Mouse (Mus musculus) kidney, adult 11 months (tissue): ENCODE measurements around the gene Cs.

ENCODE experiments used
- DNase-seq: peaks from one replicate; pipeline ENCODE4 v3.0.0; 2022

The Cs gene

DNA sequence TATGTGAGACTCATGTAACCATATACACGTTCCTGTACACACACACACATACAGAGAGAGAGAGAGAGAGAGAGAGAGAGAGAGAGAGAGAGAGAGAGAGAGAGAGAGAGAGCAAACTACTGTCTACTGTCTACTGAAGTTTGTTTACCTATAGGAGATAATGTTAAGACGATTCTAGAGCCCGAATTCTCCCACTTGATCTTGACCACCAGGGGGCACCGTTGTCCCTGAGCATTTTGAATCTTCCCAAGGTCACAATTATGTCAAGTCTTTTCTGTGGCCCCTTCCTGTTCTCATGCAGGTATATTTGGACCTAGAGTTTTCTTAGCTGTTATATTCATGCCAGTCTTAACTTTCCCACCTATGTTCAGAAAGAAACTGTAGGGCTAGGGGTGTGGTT is 2.0 kb upstream of the Cs start:
- peak; percentile 56 for DNase-seq

DNA sequence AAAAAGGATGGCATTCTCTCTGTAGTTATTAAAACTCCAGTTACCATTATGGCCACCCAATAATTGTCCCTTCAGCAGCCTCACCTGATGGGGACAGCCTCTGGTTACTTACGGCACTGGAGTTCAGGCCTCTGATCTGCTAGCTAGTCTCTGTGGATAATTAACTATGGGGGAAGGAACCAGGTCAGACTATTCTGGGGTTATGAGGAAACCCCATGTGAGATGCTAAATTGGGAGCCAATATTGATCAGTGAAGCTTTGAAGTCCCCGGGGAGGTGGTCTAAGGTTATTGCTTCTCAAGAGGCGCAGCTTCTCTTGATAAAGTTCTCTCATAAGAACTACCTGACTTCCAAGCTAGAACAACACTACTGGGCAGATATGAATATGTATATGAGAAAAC is 1.3 kb upstream of the Cs start:
- DNase-seq, result no peak

- DNase-seq, result no peak
Measured at GRCm38 (mm10) chr10:128336597-128336996, 937 bp upstream of the Cs start.

- no peak for DNase-seq
Measured at GRCm38 (mm10) chr10:128338415-128338814, 881 bp downstream of the Cs start.

DNA sequence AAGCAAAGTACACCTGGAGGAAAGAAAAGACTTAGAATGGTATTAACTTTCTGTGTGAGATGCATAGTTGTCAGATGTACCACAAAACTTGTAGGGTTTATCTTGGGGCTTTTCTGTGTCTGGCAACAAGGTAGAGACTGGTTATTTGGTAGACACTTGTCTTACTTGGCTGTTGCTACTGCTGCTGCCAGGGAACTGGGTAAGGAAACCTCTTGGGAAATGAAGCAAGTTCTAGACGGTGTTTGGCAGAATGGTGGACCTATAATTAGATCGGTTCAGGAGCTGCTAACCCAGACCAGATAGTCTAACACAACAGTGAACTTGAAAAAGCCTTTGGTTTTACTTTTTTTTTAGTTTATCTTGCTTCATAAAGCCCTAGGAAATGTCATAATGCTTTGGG is 1.4 kb downstream of the Cs start:
- DNase-seq, result no peak

DNA sequence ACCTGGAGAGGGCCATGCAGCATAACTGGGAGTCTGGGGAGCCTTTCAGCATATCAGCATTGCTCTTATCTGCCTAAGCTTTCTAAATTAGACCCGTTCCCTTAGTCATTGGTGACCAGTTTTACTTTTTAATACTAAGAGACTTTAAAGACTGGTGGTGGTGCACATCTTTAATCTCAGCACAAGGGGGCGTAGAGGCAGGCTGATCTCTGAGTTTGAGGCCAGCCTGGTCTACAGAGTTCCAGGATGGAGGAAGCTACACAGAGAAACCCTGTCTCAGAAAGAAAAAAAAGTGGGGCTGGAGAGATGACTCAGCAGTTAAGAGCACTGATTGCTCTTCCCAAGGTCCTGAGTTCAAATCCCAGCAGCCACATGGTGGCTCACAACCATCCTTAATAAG is 2.7 kb downstream of the Cs start:
- DNase-seq, result no peak

- DNase-seq, result no peak
Measured at GRCm38 (mm10) chr10:128343436-128343835, 5.9 kb downstream of the Cs start.

- peak; percentile 74 for DNase-seq
Measured at GRCm38 (mm10) chr10:128344568-128345275, 7.2 kb downstream of the Cs start.

DNA sequence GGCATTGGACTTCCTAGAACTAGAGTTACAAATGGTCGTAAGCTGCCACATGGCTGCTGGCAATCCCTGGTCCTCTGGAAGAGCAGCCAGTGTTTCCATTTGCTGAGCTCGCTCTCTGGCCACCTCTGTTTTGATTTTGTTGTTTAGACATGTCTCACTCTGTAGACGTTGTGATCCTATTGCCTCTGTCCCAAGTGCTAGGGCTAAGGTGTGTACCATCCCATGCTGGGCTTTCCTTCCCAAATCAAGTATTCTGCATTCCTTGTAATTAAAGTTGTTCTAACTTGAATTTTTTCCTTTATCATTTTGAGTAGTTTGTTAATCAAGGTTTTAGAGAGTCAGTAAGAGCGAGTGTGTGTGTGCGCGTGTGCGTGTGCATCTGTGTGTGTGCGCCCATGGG is 10.0 kb downstream of the Cs start:
- no peak for DNase-seq

DNA sequence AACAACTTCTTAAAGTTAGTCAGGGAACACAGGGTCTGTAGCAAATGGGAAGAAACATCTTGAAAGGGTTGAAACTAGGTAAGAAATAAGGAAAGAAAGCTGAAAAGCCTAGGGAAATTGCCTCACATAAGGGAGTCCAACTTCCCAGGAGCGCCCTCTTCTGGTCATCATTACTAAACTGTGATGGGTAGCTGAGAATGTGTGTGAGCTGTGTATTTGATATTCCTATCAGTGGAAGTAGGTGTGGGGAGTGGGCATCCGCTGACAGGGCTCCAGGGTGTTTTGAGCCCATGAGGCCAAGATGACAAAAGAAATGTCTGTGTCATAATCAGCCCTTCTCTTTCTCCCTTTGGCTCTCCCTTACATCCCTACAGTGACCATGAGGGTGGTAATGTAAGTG is 21.3 kb downstream of the Cs start:
- no peak for DNase-seq

DNA sequence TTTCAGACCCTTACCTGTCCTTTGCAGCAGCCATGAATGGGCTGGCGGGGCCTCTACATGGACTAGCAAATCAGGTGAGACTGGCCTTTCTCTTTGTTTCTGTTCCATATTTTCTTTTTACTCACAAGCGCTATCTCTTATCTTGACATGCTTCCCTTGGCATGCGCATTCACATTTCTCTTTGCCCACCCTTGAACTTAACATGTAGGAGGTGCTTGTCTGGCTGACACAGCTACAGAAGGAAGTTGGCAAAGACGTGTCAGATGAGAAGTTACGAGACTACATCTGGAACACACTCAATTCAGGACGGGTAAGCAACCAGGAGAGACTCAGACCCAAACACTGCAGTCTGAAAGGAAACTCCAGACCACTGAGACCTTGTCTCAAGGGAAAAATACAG is 21.7 kb downstream of the Cs start:
- DNase-seq, result no peak

GRCm38 (mm10) chr10:128361836-128362235 is 24.3 kb downstream of the Cs start:
- no peak for DNase-seq

GRCm38 (mm10) chr10:128362568-128362967 is 25.0 kb downstream of the Cs start:
- DNase-seq, result no peak

DNA sequence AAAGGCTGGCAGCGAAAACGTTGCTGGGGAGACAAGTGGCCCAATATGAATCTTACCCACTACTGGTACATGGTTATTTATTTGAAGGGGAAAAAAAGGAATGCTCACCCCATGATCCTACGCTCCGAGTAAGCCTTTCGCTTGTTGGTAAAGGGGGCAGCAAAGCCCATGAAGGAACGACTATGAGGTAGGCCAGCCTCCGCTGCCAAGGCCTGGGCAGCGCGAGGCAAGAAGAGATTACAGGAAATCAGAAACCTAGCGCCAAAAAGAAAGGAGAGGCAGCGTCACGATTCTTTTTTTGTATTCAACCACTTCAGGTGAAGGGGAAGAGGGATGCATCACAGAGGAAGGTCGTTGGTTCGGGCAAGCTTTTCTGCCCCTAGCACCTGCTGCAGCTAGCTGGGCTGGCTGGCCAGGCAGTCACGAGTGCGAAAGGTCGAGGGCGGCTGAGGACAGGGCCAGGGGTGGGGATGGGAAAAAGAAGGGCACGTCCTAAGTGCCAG is 30.4 kb downstream of the Cs start:
- peak; percentile 87 for DNase-seq

- DNase-seq, result peak; percentile 95
Measured at GRCm38 (mm10) chr10:128368402-128369217, 31.1 kb downstream of the Cs start, which contains the start of gene Coq10a. Gene Coq10a (minus strand): TSS chr10:128368997.

GRCm38 (mm10) chr10:128369218-128369543 is 31.6 kb downstream of the Cs start:
- DNase-seq, result no peak

GRCm38 (mm10) chr10:128369599-128369998 is 32.1 kb downstream of the Cs start:
- DNase-seq, result no peak

DNA sequence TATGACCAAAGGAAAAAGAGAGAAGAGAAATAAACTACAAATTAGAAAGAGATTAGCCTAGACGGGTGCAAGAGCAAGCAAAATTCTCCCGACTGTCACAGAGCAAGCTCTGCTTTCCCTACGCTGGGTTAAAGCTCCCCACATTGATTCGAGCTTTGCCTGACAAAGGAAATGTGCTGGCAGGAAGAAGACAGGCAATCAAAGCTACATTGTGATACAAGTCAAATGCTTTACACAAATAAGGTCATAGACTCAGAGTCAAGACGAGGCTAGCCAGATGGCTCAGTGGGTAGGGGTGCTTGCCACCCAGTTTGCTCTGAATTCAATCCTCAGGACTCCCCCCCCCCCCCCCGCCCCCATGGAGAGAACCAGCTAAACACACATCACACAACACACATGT is 32.5 kb downstream of the Cs start:
- DNase-seq, result no peak

DNA sequence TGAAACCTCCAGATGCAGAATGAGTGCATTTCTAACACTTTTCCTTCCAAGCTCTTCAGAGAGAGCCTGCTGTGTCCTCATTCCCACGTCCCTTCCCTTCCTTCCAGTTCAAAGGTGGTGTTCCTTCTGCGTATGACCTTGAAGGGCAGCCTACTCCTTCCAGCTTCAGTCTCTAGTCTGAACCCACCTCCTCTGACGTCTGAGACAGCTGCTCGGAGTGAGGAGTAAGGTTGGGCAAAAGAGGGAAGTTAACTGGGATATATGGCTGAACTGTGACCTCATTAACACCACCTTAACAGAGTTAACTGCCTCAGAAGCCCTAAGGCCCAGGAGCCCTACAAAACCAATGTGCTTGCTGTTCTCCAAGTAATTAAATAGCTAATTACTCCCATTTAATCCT is 33.1 kb downstream of the Cs start:
- no peak for DNase-seq

- no peak for DNase-seq
Measured at GRCm38 (mm10) chr10:128372142-128372541, 34.6 kb downstream of the Cs start.

DNA sequence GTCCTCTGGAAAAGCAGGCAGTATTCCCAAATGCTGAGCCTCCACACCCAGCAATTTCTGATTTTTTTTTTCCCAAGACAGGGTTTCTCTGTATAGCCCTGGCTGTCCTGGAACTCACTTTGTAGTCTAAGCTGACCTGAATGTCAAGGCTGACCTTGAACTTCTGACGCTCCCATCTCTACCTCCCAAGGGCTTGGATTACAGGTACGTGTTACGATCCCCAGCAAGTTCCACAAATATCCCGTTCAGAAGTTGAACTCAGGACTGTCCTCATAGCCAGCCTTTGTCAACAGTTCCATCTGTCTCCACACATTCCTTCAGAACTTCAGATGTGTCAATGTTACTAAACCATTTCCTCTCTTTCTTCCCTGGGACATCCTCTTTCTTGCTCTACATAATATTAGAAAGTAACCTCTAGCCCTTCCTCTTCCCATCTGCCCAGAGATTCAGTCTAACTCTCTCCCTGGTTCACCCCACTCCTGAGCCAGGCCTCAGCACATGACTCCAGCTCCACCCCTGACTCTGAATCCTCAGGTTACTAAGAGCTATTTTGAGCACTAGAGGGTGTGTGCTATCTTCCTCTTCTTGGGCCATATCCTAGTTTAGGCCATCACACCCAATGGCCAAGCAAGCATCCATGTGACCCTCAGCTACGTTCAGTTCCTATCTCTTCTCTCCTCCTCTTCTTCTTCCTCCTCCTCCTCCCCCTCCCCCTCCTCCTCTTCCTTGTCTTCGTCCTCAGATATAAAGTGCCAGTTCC is 35.6 kb downstream of the Cs start:
- no peak for DNase-seq

GRCm38 (mm10) chr10:128374393-128374792 is 36.9 kb downstream of the Cs start:
- no peak for DNase-seq

- DNase-seq, result no peak
Measured at GRCm38 (mm10) chr10:128376099-128376454, 38.5 kb downstream of the Cs start.
